Mouse (Mus musculus) adrenal gland, postnatal 36 days (tissue): Measurements from ENCODE around the gene Enkd1. TPM values are rescaled to one million over a fixed set of nuclear protein-coding genes. Genes with fewer than 3 reads are reported as not detected.
A peak's percentile ranks its signal among the peaks of the same experiment; 100 is the strongest.

Experiments
- DNase-seq, 2 experiments: peaks; one replicate each; pipeline ENCODE4 v3.0.0; 2021; ENCODE audit warnings: mixed read lengths in 1 of 2
- total RNA-seq, 2 experiments: library from RNA; stranded (reverse); gene quantifications; 2 replicates each; pipeline ENCODE4 v1.2.3; 2021

The Enkd1 gene
- total RNA-seq, 2 experiments from 2014 or later: 4.5 to 4.9 TPM

DNA sequence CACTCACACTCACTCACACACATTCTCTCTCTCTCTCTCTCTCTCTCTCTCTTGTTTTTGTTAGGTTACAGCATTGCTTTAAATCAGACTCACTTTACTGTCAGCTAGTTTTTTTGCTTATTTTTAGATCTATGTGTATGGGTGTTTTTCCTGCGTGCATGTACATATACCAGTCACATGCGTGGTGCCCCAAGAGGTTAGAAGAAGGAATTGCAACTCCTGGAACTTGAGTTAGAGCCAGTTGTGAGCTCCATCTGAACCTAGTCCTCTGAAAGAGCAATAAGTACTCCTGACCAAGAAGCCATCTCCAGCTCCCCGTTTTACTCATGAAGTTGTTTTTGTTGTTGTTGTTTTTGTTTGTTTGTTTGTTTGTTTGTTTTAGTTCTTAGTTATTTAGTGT lies 46.8 kb downstream of the Enkd1 start:
- DNase-seq: peak in 1 of 2 experiments; percentile 12

DNA sequence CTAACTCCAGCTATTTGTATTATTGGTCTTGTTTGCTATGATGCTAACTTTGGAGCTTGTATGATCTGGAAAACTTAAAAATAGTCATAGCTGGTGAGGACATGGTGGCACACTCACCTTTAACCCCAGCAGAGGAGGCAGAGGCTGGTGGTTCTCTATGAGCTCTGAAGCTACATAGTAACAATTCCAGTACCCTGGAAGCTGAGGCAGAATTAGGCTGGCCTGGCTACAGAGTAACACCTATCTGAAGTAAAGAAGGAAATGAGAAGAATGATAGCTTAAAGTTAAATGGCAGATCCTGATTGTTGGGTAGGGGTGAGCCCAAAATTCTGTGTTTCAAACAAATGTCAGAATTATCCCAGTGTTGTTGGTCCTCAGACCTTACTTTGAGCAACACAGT lies 50.4 kb downstream of the Enkd1 start:
- no peak for DNase-seq

Other genes with a start within 250 kb of the Enkd1 start
- 10 to 100 TPM; 23.6 to 36.2 TPM for gene Tppp3, start 236.7 kb downstream of the Enkd1 start, total RNA-seq
- 10 to 100 TPM; 16.0 to 17.7 TPM for gene Zdhhc1, start 211.3 kb downstream of the Enkd1 start, total RNA-seq
- gene Hsd11b2, start 189.5 kb downstream of the Enkd1 start, total RNA-seq: under 1 TPM; 0.23 to 0.66 TPM
- 100 to 1,000 TPM; 115 to 120 TPM for gene Atp6v0d1, start 142.2 kb downstream of the Enkd1 start, total RNA-seq
- gene Ripor1, start 103.0 kb downstream of the Enkd1 start, total RNA-seq: 10 to 100 TPM; 27.5 to 33.8 TPM
- 10 to 100 TPM; 50.8 to 65.2 TPM for gene Ctcf, start 71.6 kb downstream of the Enkd1 start, total RNA-seq
- gene Agrp, start 70.8 kb downstream of the Enkd1 start, total RNA-seq: 1 to 10 TPM in 1 of 2 experiments, under 1 TPM in 1; 0.92 to 1.9 TPM
- 1 to 10 TPM; 1.2 to 1.4 TPM for gene Carmil2, start 21.9 kb downstream of the Enkd1 start, total RNA-seq
- 10 to 100 TPM; 24.9 to 26.3 TPM for gene Acd, start 7.1 kb downstream of the Enkd1 start, total RNA-seq
- gene Pard6a, start 7.1 kb downstream of the Enkd1 start, total RNA-seq: 10 to 100 TPM; 10.7 to 14.0 TPM
- gene 4933405L10Rik, start 555 bp downstream of the Enkd1 start, total RNA-seq: not detected
- 10 to 100 TPM in 1 of 2 experiments, 1 to 10 TPM in 1; 9.7 to 10.3 TPM for gene Gfod2, start 50.5 kb upstream of the Enkd1 start, total RNA-seq
- 10 to 100 TPM; 23.7 to 24.0 TPM for gene Ranbp10, start 119.1 kb upstream of the Enkd1 start, total RNA-seq
- gene Tsnaxip1, start 119.5 kb upstream of the Enkd1 start, total RNA-seq: not detected
- gene Cenpt, start 145.1 kb upstream of the Enkd1 start, total RNA-seq: 1 to 10 TPM; 4.3 to 9.6 TPM
- 10 to 100 TPM; 40.0 to 41.1 TPM for gene Thap11, start 146.9 kb upstream of the Enkd1 start, total RNA-seq
- 10 to 100 TPM; 43.2 to 43.8 TPM for gene Nutf2, start 152.4 kb upstream of the Enkd1 start, total RNA-seq
- 10 to 100 TPM; 31.6 to 38.2 TPM for gene Edc4, start 172.7 kb upstream of the Enkd1 start, total RNA-seq
- gene Nrn1l, start 185.4 kb upstream of the Enkd1 start, total RNA-seq: 1 to 10 TPM in 1 of 2 experiments, under 1 TPM in 1; 0.59 to 1.7 TPM
- 10 to 100 TPM; 29.0 to 33.1 TPM for gene Pskh1, start 192.2 kb upstream of the Enkd1 start, total RNA-seq
- under 1 TPM; 0.66 to 0.76 TPM for gene Ctrl, start 225.7 kb upstream of the Enkd1 start, total RNA-seq
- 10 to 100 TPM; 68.1 to 87.1 TPM for gene Psmb10, start 230.2 kb upstream of the Enkd1 start, total RNA-seq
- 1 to 10 TPM; 1.3 to 1.9 TPM for gene Lcat, start 235.2 kb upstream of the Enkd1 start, total RNA-seq